Mouse (Mus musculus): ENCODE results near the gene Fyb2.

DNA sequence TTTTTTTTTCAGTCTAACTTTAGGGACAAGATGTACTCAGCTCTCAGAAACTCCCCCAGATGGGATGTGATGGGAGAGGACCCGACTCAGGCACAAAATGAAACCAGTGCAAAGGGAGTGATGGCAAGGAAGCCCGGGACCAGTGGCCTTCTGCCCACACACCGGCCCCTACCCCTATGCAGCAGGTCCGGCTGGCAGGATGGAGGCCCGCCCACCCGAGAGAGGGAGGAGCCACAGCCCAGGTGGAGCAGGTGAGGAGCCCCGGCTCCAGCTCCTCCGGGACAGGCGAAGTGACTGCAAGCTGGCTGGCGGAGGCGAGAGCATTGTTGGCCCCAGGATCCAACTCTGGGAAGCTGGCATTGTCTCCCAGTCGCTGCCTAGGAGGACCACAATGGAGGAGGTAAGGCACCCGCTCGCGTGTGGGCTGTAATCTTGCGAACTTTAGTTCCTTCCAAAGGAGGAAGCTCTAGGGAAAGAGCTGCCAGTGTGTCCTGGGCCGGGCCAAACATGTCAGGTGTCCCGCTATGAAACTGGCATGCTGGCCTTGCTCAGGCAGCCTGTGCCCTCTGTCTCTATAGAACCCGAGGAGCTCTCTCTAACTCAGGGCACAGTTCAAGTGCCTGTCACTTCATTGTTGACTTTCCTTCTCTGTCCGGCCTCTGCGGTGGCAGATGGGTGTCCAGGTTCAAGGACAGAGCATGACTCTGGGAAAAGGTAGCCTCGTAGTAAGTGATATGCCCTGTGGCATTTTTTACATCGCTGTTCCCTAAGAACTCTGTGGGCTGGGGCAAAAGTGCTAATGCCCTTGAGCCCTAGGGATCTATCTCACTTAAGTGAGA lies at the start of gene Fyb2:
- TF ChIP-seq CTCF (IDR thresholded peaks at IDR 0.05; ENCODE audit: low read depth, low read length) (no peak), POLR2A (IDR thresholded peaks at IDR 0.05; ENCODE audit: borderline replicate concordance, low read depth, low read length) (no peak)
